Mouse (Mus musculus) spleen, adult 2 months (tissue): ENCODE measurements around the gene Smpdl3b. TPM values are rescaled to one million over a fixed set of nuclear protein-coding genes. Genes with fewer than 3 reads are reported as not detected.
"Not testable (repeated sequence)": the region's sequence is repeated elsewhere in the genome, so short reads cannot be mapped to it uniquely, and the experiment has no call there.

Source experiments
- DNase-seq, 2 experiments: peaks; one replicate each; pipeline versions ENCODE4 v3.0.0 to v3.0.0-alpha.2; 2012 to 2021; ENCODE audit warnings: low spot score in 2 of 2, low read depth in 1 of 2
- H3K27ac ChIP-seq: fragments of 200-500 bp; 2 replicates; pipeline ENCODE4 v1.5.1; 2012; ENCODE audit warnings: low read length, inconsistent platforms; ENCODE audit not compliant: insufficient read depth
- H3K27me3 ChIP-seq: fragments of 200-500 bp; 2 replicates; pipeline ENCODE4 v1.6.1; 2012; ENCODE audit warnings: mild to moderate bottlenecking, moderate library complexity, low read length, inconsistent platforms; ENCODE audit not compliant: control insufficient read depth, insufficient read depth
- H3K36me3 ChIP-seq: fragments of 200-500 bp; 2 replicates; pipeline ENCODE4 v1.6.1; 2012; ENCODE audit warnings: mild to moderate bottlenecking, low read length, inconsistent platforms; ENCODE audit not compliant: control insufficient read depth, insufficient read depth
- H3K4me1 ChIP-seq: fragments of 200-500 bp; 2 replicates; pipeline ENCODE4 v1.6.1; 2011; ENCODE audit warnings: inconsistent platforms; ENCODE audit not compliant: control insufficient read depth, insufficient read depth, insufficient read length
- H3K4me3 ChIP-seq: fragments of 200-500 bp; 2 replicates; pipeline ENCODE4 v1.5.1; 2011; ENCODE audit warnings: mild to moderate bottlenecking, inconsistent platforms; ENCODE audit not compliant: insufficient read depth, insufficient read length; ENCODE audit errors: extremely low read depth
- CTCF ChIP-seq: fragments of 200-500 bp; IDR thresholded peaks from 2 replicates; pipeline ENCODE4 v1.5.1; 2011; ENCODE audit warnings: mild to moderate bottlenecking, inconsistent platforms; ENCODE audit not compliant: insufficient read depth, insufficient read length, insufficient replicate concordance; ENCODE audit errors: extremely low read depth
- POLR2A ChIP-seq: fragments of 200-500 bp; IDR thresholded peaks from 2 replicates; pipeline ENCODE4 v1.6.1; 2011; ENCODE audit warnings: low read depth, low read length, inconsistent platforms
- WGBS: fragments of 180-500 bp; shearing (Covaris S2); methylation state at CpG from one replicate; pipeline ENCODE4 v1.1.7; 2018; 5-methylcytosine and 5-hydroxymethylcytosine counted together
- polyA plus RNA-seq: library from polyadenylated mRNA; depleted of rRNA; stranded (reverse); fragments of >200 nt; gene quantifications from 2 replicates; pipeline ENCODE4 v1.2.3, GENCODE M21; 2012

The Smpdl3b gene
- polyA plus RNA-seq, 1 experiment, result 1.5 TPM

GRCm38 (mm10) chr4:132767914-132768876 lies 11.1 kb upstream of the Smpdl3b start, which contains the start of gene Rpa2:
Gene Rpa2 (plus strand): TSS chr4:132768332.
- Histone ChIP-seq H3K36me3 (peaks cover 12% of the 10 kb centered on the region), H3K27ac (peak within 1 kb of the TSS; percentile 75), H3K27me3 (no peaks in the 10 kb centered on the region), H3K4me1 (no peaks in the 10 kb centered on the region), H3K4me3 (peak within 1 kb of the TSS; percentile 89)
- DNase-seq, result peak; percentile 98 to 100
- under 1% methylated on average over 71 of the region's 71 CpGs for WGBS
- TF ChIP-seq POLR2A (no peak), CTCF (no peak)

GRCm38 (mm10) chr4:132763125-132763524 lies 6.1 kb upstream of the Smpdl3b start:
- H3K4me1 ChIP-seq, H3K27ac ChIP-seq, H3K36me3 ChIP-seq, H3K4me3 ChIP-seq, H3K27me3 ChIP-seq, DNase-seq: not testable (repeated sequence)
- WGBS, result 89% methylated on average over 3 of the region's 3 CpGs

GRCm38 (mm10) chr4:132762602-132763001 lies 5.5 kb upstream of the Smpdl3b start:
- Histone ChIP-seq H3K27me3 (0 out of 2 replicates have a peak, but pooled peaks cover 1% of the 10 kb centered on the region), H3K27ac (no peak overlapping the region), H3K36me3 (no peaks in the 10 kb centered on the region), H3K4me3 (no peak overlapping the region), H3K4me1 (peaks cover 5% of the 10 kb centered on the region)
- 89% methylated on average over 6 of the region's 6 CpGs for WGBS
- TF ChIP-seq CTCF (no peak), POLR2A (no peak)
- DNase-seq, result no peak

- DNase-seq, result no peak
- no peak overlapping the region for H3K4me3 ChIP-seq
- 24% methylated on average over 3 of the region's 3 CpGs for WGBS
- H3K4me1 ChIP-seq, result peaks cover 7% of the 10 kb centered on the region
- no peak for TF ChIP-seq CTCF
- no peak for TF ChIP-seq POLR2A
- H3K36me3 ChIP-seq, result no peaks in the 10 kb centered on the region
- peaks cover 12% of the 10 kb centered on the region for H3K27me3 ChIP-seq
- no peak overlapping the region for H3K27ac ChIP-seq
Measured at GRCm38 (mm10) chr4:132760296-132760695, 3.2 kb upstream of the Smpdl3b start.

- H3K4me3 ChIP-seq, result no peak overlapping the region
Measured at GRCm38 (mm10) chr4:132757633-132758351, 740 bp upstream of the Smpdl3b start.

GRCm38 (mm10) chr4:132752992-132753391 lies 4.1 kb downstream of the Smpdl3b start:
- DNase-seq, result no peak
- 65% methylated on average over 6 of the region's 6 CpGs for WGBS
- TF ChIP-seq POLR2A (no peak), CTCF (no peak)

More at GRCm38 (mm10) chr4:132757633-132758351, 740 bp upstream of the Smpdl3b start:
- Histone ChIP-seq H3K36me3 (no peaks in the 10 kb centered on the region), H3K4me1 (peaks cover 7% of the 10 kb centered on the region), H3K27me3 (peaks cover 12% of the 10 kb centered on the region), H3K27ac (no peak overlapping the region)
- WGBS, result 77% methylated on average over 7 of the region's 7 CpGs
- DNase-seq, result no peak
- no peak for TF ChIP-seq CTCF
- TF ChIP-seq POLR2A, result no peak

More at GRCm38 (mm10) chr4:132752992-132753391, 4.1 kb downstream of the Smpdl3b start:
- Histone ChIP-seq H3K27ac (no peak overlapping the region), H3K36me3 (no peaks in the 10 kb centered on the region), H3K27me3 (peaks cover 12% of the 10 kb centered on the region), H3K4me3 (no peak overlapping the region), H3K4me1 (peaks cover 6% of the 10 kb centered on the region; the same call in 1 of the 2 replicates)
